Mouse (Mus musculus): ENCODE measurements at regions not wholly inside any gene's neighbourhood (a gene's known extent, or its start where the extent isn't known, plus 50 kb on each side); places are given as distances from the start of the nearest gene placed in this dataset.

GRCm38 (mm10) chr2:128386846-128387621 is 204.0 kb upstream of the Spdye4c start:
- no peak for ATAC-seq
- no peak overlapping the region for H3K9ac ChIP-seq (ENCODE audit: low read depth, low read length)
- no peak overlapping the region for H3K27ac ChIP-seq (ENCODE audit: low read depth, low read length)
- 79% methylated on average over 4 of the region's 4 CpGs for WGBS
- H3K4me1 ChIP-seq (ENCODE audit: control insufficient read depth, insufficient read depth, low read depth, low read length), result peaks cover 2% of the 10 kb centered on the region; the same call in 1 of the 2 replicates
- no peaks in the 10 kb centered on the region for H3K9me3 ChIP-seq (ENCODE audit: control insufficient read depth, low read length)
- H3K4me3 ChIP-seq (ENCODE audit: low read length), result no peak overlapping the region
- no peak overlapping the region for H3K4me2 ChIP-seq (ENCODE audit: low read length)
- H3K36me3 ChIP-seq (ENCODE audit: control insufficient read depth, insufficient read depth, low read length), result no peaks in the 10 kb centered on the region
- H3K27me3 ChIP-seq (replicated peaks; ENCODE audit: control insufficient read depth, insufficient read depth, low read length), result 0 out of 2 replicates have a peak, but pooled peaks cover 2% of the 10 kb centered on the region

GRCm38 (mm10) chr2:128387851-128388471 is 203.0 kb upstream of the Spdye4c start:
- H3K27ac ChIP-seq (ENCODE audit: low read depth, low read length), result no peak overlapping the region
- H3K36me3 ChIP-seq (ENCODE audit: control insufficient read depth, insufficient read depth, low read length), result no peaks in the 10 kb centered on the region
- H3K4me1 ChIP-seq (ENCODE audit: control insufficient read depth, insufficient read depth, low read depth, low read length), result peaks cover 2% of the 10 kb centered on the region; the same call in 1 of the 2 replicates
- no peak overlapping the region for H3K4me3 ChIP-seq (ENCODE audit: low read length)
- no peak for ATAC-seq
- H3K9me3 ChIP-seq (ENCODE audit: control insufficient read depth, low read length), result no peaks in the 10 kb centered on the region
- no peak overlapping the region for H3K4me2 ChIP-seq (ENCODE audit: low read length)
- WGBS, result 82% methylated on average over 8 of the region's 8 CpGs
- H3K9ac ChIP-seq (ENCODE audit: low read depth, low read length), result no peak overlapping the region
- H3K27me3 ChIP-seq (replicated peaks; ENCODE audit: control insufficient read depth, insufficient read depth, low read length), result peaks cover 4% of the 10 kb centered on the region; the same call in 1 of the 2 replicates

- Histone ChIP-seq H3K9ac (ENCODE audit: low read depth, low read length) (no peak overlapping the region; the same call in 1 of the 2 replicates), H3K9me3 (ENCODE audit: control insufficient read depth, low read length) (no peaks in the 10 kb centered on the region), H3K4me3 (ENCODE audit: low read length) (no peak overlapping the region), H3K27me3 (replicated peaks; ENCODE audit: control insufficient read depth, insufficient read depth, low read length) (peaks cover 9% of the 10 kb centered on the region), H3K36me3 (ENCODE audit: control insufficient read depth, insufficient read depth, low read length) (no peaks in the 10 kb centered on the region), H3K27ac (ENCODE audit: low read depth, low read length) (no peak overlapping the region), H3K4me2 (ENCODE audit: low read length) (no peak overlapping the region), H3K4me1 (ENCODE audit: control insufficient read depth, insufficient read depth, low read depth, low read length) (peaks cover 2% of the 10 kb centered on the region; the same call in 1 of the 2 replicates)
- ATAC-seq, result no peak
- WGBS, result 23% methylated on average over 7 of the region's 7 CpGs
These were observed 202.0 kb upstream of the Spdye4c start for GRCm38 (mm10) chr2:128388883-128389470.

- H3K27me3 ChIP-seq (replicated peaks; ENCODE audit: control insufficient read depth, insufficient read depth, low read length), result peaks cover 13% of the 10 kb centered on the region
- ATAC-seq, result no peak
- no peaks in the 10 kb centered on the region for H3K36me3 ChIP-seq (ENCODE audit: control insufficient read depth, insufficient read depth, low read length)
- no peak overlapping the region for H3K4me3 ChIP-seq (ENCODE audit: low read length)
- H3K4me2 ChIP-seq (ENCODE audit: low read length), result no peak overlapping the region
- no peak overlapping the region for H3K9ac ChIP-seq (ENCODE audit: low read depth, low read length)
- 14% methylated on average over 9 of the region's 9 CpGs for WGBS
- no peak overlapping the region for H3K27ac ChIP-seq (ENCODE audit: low read depth, low read length)
- no peaks in the 10 kb centered on the region for H3K9me3 ChIP-seq (ENCODE audit: control insufficient read depth, low read length)
- H3K4me1 ChIP-seq (ENCODE audit: control insufficient read depth, insufficient read depth, low read depth, low read length), result peaks cover 2% of the 10 kb centered on the region; the same call in 1 of the 2 replicates
These were observed 198.7 kb upstream of the Spdye4c start for GRCm38 (mm10) chr2:128392344-128392743.

GRCm38 (mm10) chr2:128393401-128393800 is 197.6 kb upstream of the Spdye4c start:
- Histone ChIP-seq H3K27ac (ENCODE audit: low read depth, low read length) (no peak overlapping the region), H3K36me3 (ENCODE audit: control insufficient read depth, insufficient read depth, low read length) (no peaks in the 10 kb centered on the region), H3K27me3 (replicated peaks; ENCODE audit: control insufficient read depth, insufficient read depth, low read length) (peaks cover 15% of the 10 kb centered on the region), H3K9ac (ENCODE audit: low read depth, low read length) (no peak overlapping the region), H3K9me3 (ENCODE audit: control insufficient read depth, low read length) (no peaks in the 10 kb centered on the region), H3K4me2 (ENCODE audit: low read length) (no peak overlapping the region), H3K4me3 (ENCODE audit: low read length) (no peak overlapping the region), H3K4me1 (ENCODE audit: control insufficient read depth, insufficient read depth, low read depth, low read length) (peaks cover 2% of the 10 kb centered on the region; the same call in 1 of the 2 replicates)
- ATAC-seq, result no peak
- WGBS, result 36% methylated on average over 8 of the region's 8 CpGs

GRCm38 (mm10) chr2:128393921-128394320 is 197.1 kb upstream of the Spdye4c start:
- Histone ChIP-seq H3K4me2 (ENCODE audit: low read length) (no peak overlapping the region), H3K36me3 (ENCODE audit: control insufficient read depth, insufficient read depth, low read length) (no peaks in the 10 kb centered on the region), H3K4me1 (ENCODE audit: control insufficient read depth, insufficient read depth, low read depth, low read length) (peaks cover 2% of the 10 kb centered on the region; the same call in 1 of the 2 replicates), H3K4me3 (ENCODE audit: low read length) (no peak overlapping the region), H3K27me3 (replicated peaks; ENCODE audit: control insufficient read depth, insufficient read depth, low read length) (peaks cover 15% of the 10 kb centered on the region), H3K9me3 (ENCODE audit: control insufficient read depth, low read length) (no peaks in the 10 kb centered on the region), H3K9ac (ENCODE audit: low read depth, low read length) (no peak overlapping the region), H3K27ac (ENCODE audit: low read depth, low read length) (no peak overlapping the region)
- no peak for ATAC-seq
- WGBS, result 76% methylated on average over 5 of the region's 5 CpGs

GRCm38 (mm10) chr2:128395308-128396007 is 195.6 kb upstream of the Spdye4c start:
- Histone ChIP-seq H3K4me3 (ENCODE audit: low read length) (no peak overlapping the region), H3K27ac (ENCODE audit: low read depth, low read length) (no peak overlapping the region), H3K4me2 (ENCODE audit: low read length) (no peak overlapping the region), H3K4me1 (ENCODE audit: control insufficient read depth, insufficient read depth, low read depth, low read length) (no peaks in the 10 kb centered on the region; the same call in 1 of the 2 replicates), H3K9me3 (ENCODE audit: control insufficient read depth, low read length) (no peaks in the 10 kb centered on the region), H3K36me3 (ENCODE audit: control insufficient read depth, insufficient read depth, low read length) (no peaks in the 10 kb centered on the region), H3K9ac (ENCODE audit: low read depth, low read length) (no peak overlapping the region), H3K27me3 (replicated peaks; ENCODE audit: control insufficient read depth, insufficient read depth, low read length) (peaks cover 15% of the 10 kb centered on the region)
- WGBS, result 44% methylated on average over 4 of the region's 4 CpGs
- peak; percentile 42 for ATAC-seq

- no peaks in the 10 kb centered on the region; the same call in 1 of the 2 replicates for H3K4me1 ChIP-seq (ENCODE audit: control insufficient read depth, insufficient read depth, low read depth, low read length)
- peak; percentile 86 for ATAC-seq
- no peak overlapping the region for H3K9ac ChIP-seq (ENCODE audit: low read depth, low read length)
- H3K4me3 ChIP-seq (ENCODE audit: low read length), result no peak overlapping the region
- WGBS, result 3% methylated on average over 9 of the region's 9 CpGs
- H3K27ac ChIP-seq (ENCODE audit: low read depth, low read length), result no peak overlapping the region
- no peak overlapping the region for H3K4me2 ChIP-seq (ENCODE audit: low read length)
- H3K9me3 ChIP-seq (ENCODE audit: control insufficient read depth, low read length), result no peaks in the 10 kb centered on the region
- peaks cover 15% of the 10 kb centered on the region for H3K27me3 ChIP-seq (replicated peaks; ENCODE audit: control insufficient read depth, insufficient read depth, low read length)
- no peaks in the 10 kb centered on the region for H3K36me3 ChIP-seq (ENCODE audit: control insufficient read depth, insufficient read depth, low read length)
These were observed 195.0 kb upstream of the Spdye4c start for GRCm38 (mm10) chr2:128396008-128396346.
